Mouse (Mus musculus) monocyte, adult 2 months (primary cell): Measurements from ENCODE around the gene Zcchc4.
"Not testable (repeated sequence)": the region's sequence is repeated elsewhere in the genome, so short reads cannot be mapped to it uniquely, and the experiment has no call there.

Source experiments
- DNase-seq, 2 experiments: peaks; one replicate each; pipeline ENCODE4 v3.0.0; 2022; ENCODE audit warnings: low spot score in 2 of 2, low read depth in 1 of 2

The Zcchc4 gene

DNA sequence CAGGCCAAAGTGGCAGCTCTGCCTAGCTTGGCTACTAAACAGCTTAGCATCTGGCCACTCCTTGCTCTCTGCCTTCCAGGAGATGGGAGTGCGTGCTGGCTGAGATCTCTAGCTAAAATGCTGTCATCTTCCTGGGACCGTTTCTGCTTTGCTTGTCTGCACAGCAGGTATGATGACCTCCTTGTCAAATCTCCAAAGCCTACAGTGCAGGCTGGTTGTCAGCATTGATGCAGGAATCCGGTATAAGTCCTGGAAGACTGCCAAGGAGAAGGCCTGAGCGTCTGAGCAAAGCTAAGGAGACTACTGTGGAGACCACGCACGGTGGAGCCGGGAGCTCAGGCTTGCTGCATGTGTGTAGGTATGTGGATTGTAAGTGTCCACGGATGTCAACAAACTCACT is at the start of gene Zcchc4:
Gene Zcchc4 (plus strand): TSS at position 173 of the 400 bp plus-strand sequence.
- DNase-seq = no peak

DNA sequence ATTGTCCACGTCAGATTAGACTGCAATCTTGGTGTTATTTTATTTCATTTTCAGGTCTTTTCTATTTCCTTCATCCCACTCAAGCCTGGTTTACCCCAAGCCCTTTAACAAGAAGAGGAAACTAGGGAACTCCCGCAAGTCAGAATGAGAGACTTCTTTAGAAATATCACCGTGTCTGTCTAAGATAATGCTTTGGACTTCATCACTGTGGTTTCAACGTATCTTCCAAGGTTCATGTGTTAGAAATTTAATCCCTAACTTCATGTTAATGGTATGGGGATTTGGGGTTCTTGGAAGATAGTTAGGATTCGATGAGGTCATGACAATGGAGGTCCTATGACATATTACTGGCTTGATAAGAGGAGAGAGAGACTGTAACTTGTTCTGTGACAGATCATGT is 47.5 kb upstream of the Zcchc4 start:
- DNase-seq = no peak

DNA sequence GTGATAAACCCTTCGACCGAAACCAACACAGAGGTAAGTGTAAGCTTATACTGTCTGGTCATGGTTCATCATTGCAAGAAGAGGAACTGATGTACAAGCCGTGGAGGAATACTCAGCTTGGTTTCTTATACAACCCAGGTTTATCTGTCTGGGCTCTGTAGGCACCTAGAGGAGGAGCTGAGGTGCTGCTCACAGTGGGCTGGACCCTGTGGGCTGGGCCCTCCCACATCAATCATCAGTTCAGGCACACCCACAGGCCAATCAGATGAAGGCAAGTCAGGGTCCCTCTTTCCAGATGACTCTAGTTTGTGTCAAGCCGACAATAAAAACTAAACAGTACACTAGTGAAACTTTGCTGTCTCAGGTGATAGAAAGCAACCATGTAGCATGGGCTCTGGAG is 42.4 kb upstream of the Zcchc4 start:
- no peak for DNase-seq

DNA sequence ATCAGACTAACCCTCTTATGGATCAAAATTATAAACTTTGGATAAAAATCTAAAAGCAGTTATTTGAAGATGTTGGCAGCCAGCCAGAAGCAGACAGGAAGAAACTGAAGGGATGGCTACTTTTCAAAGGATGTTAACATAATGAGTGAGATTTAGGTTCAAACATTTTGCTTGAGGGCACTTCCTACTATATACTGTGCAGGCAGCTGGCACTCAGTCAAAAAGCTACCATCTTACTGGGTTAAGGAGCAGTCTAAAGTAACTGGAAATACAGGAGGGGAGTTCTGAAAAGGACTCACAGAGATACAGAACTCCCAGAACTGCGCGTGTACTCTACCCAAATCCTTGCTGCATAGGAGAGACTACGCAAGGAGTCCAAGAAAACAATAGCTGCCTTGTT is 39.2 kb upstream of the Zcchc4 start:
- no peak for DNase-seq

DNA sequence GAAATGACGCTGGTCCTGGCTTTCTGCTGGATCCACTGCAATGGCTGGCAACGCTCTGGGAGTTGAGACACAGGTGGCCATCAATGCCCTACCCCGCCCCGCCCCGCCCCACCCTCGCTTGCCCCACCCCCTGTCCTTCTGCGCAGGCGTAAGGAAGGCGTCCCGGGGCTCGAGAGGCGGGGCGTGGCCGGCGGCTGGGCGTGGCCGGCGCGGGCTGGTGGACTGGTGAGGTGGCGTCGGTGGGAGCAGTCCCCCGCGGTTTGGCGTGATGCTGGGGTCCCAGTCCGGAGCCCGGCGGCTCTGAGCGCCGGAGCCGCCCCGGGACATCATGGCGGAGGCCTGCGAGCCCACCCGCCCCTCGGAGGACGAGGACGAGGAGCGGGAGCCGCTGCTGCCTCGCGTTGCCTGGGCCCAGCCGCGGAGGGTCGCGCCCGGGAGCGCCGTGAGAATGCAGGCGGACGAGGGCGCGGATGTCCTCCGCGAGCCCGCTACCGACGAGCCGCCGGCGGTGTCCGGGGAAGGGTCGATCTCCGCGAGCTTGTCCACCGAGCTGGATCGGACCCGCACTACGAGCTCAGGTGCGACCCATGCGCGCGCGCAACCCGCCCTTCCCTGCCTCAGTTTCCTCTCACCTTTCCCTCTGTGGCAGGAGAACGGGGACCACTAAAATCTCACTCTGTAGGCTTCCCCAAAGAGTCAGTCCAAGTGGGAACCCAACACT is 33.7 kb upstream of the Zcchc4 start, which contains the start of gene Pi4k2b:
Gene Pi4k2b (plus strand): TSS at position 184 of the 721 bp plus-strand sequence.
- peak; percentile 48 to 58 for DNase-seq

DNA sequence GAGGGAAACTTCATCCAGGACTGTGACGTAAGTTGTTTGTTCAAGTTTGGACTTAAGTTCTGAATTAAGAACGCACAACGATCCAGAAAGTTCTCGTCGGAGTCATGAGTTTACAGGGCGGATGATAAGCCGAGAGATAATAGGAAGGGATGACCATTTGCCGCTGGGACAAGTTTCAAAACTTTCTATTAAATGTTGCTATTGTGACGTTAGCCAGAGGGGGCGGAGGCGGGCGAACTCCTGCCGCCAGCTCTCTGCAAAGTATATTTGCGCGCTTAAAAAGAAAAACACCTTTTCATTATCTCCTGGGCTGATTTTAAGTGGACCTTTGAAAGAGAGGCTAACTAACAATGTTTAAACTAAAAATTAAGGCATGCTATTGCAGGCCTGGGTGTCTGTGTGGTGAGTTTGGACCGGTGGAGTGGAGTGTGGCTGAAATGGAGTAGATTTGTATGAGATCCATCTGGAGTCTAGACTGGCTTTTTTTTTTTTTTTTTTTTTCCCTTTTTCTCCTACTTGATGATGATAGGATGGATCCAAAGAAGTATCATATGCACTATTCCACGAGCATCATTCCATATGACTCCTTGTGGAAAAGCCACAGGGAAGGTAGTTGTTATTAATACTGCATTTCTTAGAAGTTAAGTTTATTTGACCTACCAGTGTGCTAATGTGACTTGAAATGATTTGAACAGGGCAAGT is 32.9 kb upstream of the Zcchc4 start:
- peak; percentile 21 to 24 for DNase-seq

DNA sequence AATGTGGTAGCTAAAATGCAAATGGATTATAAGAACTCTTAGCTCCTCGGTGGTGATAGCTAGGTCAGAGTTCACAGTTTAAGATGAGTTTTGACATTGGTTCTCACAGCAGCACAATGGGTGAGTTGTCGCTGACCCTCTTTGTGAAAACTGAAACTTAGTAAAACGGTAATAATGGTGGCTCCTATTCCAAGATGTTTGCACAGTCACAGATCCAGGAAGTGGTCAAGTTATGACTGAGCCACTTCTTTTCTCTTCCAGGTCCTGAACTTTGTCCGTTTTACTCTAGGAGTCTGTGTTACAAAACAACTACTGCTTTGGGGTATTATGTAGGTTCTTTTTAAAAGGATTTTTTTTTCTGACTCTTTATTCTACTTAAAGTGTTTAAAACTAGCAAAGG is 32.0 kb upstream of the Zcchc4 start:
- peak in 1 of 2 experiments; percentile 3 for DNase-seq

DNA sequence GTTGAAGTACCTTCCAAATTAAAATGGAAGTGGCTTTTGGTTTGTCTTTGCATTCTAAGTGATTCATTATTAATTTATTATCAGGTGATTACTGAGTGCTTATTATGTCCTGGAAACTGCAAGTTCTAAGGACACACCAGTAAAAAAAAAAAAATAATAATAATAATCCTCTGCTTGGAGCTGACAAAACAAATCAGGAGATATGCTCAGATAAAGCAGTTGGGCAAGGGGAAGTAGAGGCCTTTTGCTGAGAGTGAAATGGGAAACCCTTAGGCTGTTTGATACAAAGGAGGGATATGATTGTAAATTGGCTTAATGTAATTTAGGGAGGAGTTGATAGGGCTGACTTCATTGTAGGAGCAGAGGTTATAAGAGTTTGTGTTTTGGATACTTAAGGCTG is 28.3 kb upstream of the Zcchc4 start:
- no peak for DNase-seq

DNA sequence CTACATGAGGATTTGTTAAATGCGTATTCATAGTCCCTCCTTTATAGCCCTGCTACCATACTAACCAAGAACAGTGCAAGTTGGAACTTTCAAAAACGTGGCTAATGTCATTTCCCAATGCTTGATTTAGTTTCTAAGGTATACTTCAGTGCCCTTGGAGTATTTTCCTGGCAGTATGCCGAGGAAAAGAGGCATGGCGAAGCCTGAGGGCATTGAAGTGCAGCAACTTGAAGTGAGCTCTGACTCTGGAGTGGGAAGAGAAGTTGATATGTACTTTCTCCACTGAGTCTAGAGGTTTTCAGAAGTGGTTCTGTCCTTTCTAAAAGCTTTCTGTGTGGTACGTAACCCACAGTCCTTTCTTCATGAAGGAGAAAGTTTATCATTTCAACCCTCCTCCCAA is 26.5 kb upstream of the Zcchc4 start:
- no peak for DNase-seq

DNA sequence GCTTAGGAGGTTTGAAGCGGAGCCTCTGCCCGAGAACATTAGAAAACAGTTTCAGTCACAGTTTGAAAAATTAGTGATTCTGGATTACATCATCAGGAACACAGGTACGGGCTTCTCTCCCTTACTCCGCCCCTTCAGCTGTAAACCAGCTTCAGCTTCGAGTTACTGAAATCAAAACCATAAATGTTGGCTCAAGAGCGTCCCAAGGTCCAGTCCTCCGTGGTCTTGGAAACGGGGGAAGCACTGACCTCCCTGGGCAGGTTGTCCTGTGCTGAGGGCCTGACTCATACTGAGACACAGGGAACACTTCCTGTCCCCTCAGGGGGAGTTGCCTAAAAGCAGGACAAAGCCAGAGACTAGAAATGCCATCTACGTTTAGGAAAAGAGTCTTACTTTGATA is 22.1 kb upstream of the Zcchc4 start:
- no peak for DNase-seq

DNA sequence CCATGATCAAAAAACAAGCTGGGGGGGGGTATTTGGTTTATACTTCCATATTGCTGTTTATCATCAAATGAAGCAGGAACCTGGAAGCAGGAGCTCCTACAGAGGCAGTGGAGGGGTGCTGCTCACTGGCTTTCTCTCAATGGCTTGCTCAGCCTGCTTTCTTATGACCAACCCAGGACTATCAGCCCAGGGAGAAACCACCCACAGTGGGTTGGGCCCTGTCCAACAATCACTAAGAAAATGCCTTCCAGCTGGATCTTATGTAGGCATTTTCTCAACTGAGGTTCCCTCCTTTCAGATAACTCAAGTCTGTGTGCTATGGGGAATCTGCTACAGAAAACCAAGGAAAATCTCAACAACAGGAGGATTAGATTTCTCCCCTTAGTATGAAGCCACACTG is 21.0 kb upstream of the Zcchc4 start:
- DNase-seq = no peak

DNA sequence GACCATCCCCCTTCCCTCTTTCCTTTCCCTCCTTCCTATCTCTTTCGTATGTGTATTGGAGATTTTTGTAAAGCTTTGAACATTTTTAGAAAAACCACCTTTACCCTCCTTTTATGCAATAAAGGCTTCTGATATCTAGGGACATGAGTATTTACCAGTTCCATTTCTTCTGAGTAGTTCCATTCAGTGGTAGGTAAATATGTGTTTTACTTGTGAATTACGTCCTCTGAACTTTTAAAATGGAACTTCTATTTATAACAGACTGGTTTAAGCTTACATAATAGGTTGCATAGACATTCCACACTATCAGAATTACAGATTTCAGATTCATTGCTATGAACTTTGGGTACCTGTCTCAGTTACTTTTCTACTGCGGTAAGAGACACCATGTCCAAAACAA is 19.9 kb upstream of the Zcchc4 start:
- DNase-seq = no peak

DNA sequence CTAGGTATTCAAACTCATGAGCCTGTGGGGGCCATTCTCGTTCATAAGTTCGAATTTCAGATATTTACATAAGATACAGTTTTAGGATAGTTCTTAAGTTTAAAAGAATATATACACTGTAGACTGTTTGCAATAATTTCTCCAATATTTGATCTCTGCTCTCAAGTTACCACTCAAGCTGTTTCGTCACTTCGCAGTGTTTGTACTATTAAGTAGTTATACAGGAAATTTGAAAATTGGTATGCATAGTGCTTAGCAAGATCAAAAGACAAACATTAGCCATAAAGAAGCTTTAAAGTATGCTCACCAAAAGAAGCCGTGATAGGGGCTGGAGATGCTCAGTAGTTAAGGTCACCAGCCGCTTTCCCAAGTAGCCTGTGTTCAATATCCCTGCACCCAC is 19.2 kb upstream of the Zcchc4 start:
- no peak for DNase-seq

DNA sequence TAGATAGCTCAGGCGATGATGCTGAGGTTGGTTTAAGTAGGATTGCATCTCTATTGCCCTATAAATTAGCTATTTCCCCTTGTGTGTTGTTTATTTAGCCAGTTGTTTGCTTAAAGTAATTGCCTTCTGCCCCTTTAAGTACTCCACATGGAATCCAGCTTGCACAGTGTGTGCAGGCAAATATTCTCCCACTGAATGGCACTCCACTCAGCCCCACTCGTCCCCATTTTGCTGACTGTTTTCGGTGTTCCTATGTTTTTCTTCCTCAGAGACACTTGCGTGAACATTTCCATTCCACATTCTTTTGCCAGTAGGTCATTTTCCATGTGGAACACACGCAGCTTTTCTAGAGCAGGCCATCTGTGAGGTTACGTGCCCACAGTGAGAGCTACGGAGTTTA is 12.6 kb upstream of the Zcchc4 start:
- DNase-seq = no peak

DNA sequence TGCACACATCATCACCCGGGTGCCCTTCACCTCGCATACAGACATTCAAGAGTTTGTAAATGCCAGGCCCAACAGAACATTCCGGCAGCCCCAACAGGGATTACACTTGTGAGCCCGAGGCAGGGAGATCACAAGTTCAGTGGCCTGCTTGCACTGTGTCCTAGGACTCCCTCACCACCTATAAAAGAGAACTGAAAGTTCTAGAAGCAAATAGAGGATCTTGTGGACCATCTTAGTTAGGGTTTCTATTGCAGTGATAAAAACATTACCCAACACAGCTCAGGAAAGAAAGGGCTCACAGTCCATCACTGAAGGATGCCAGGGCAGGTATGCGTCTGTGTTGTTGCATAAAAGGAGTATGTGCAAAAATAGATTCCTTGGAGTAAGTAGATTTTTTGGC is 942 bp upstream of the Zcchc4 start:
- no peak for DNase-seq

DNA sequence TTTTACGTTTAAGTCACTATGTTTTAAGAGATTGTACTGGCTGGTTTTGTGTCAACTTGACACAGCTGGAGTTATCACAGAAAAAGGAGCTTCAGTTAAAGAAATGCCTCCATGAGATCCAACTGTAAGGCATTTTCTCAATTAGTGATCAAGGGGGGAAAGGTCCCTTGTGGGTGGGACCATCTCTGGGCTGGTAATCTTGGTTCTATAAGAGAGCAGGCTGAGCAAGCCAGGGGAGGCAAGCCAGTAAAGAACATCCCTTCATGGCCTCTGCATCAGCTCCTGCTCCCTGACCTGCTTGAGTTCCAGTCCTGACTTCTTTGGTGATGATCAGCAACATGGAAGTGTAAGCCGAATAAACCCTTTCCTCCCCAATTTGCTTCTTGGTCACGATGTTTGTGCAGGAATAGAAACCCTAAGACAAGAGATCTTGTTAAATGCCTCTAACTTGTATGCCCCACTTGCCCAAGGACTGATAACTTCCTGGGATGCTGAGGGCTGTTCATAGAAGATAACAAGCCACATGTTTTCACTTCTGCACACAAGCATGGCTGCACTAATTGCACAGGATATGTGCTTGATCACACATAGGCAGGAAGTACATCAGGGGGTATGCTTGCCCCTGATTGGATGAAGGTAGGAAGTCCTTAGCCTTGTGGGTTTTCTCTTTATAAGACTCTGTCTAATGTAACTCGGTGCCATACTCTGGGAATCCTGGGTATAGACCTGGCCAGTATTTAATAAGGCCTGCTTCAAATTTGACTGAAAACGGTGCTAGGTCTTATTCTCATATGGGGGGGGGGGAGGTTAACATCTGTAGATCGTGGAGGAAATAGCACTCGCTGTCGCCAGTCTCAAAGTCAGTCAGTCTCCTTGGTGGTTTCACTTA is 1.5 kb downstream of the Zcchc4 start:
- DNase-seq = not testable (repeated sequence)

DNA sequence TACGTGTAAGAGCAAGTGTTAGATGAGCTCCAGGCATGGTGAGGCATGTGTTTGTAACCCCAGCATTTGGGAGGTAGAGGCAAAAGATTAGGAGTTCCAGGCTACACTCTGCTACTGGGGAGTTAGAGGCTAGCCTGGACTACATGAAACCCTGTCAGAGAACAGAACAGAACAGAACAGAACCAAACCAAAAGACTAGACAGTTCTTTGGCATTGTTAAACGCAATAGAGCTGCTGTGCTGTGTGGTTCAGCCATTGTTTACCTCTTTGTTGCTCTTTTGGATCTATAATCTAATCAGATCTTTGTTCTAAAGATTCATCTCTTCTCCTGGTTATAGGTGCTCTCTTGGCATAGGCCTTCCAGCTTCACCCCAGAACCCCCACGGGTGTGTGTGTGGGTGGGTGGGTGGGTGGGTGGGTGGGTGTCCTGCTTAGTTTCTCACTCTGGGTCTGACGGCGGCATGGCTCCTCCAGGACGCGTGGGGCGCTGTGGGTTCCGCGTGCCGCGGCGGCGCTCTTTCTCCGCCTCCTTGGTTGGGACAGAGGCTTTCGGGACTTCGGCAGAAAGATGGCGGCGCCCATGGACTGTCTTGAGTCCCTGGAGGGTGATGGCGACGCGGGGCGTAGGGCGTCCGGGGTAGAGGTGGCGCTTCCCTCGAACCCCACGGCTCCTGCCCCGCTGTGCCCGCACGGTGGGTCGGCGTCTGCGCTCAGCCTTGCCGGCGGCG is 7.5 kb downstream of the Zcchc4 start:
- DNase-seq = peak; percentile 69 to 84

DNA sequence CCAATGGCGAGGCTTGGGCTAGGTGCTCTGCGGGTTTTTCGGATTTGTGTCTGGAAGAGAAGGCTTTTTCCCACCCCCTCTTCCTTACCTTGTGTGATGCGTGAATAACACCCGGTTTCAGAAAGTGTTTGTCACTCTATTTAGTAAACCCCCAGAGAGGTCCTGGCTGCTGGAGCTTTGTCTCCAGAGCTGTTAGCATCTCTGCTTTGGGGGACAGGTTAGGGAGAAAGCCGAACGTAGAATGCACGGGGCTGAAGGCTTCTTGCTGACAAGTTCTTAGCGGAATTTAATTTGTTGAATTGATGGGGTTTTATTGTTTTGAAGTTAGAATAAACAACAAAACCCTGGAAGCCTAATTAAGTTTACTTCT is 8.0 kb downstream of the Zcchc4 start:
- no peak for DNase-seq

DNA sequence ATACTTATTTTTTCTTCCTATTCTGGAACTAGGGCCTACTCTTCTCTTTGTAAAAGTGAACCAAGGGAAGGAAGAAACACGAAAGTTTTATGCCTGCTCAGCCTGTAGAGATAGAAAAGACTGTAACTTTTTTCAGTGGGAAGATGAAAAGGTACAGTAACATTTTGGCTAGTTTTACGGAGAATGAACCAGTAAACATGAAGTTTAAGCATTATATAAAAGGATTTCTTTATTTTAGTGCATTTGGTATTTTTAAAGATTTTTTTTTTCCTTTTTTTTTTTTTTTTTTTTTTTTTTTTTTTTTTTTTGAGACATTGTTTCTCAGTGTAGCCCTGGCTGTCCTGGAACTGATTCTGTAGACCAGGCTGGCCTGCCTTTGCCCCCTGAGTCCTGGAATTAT is 8.7 kb downstream of the Zcchc4 start:
- no peak for DNase-seq

DNA sequence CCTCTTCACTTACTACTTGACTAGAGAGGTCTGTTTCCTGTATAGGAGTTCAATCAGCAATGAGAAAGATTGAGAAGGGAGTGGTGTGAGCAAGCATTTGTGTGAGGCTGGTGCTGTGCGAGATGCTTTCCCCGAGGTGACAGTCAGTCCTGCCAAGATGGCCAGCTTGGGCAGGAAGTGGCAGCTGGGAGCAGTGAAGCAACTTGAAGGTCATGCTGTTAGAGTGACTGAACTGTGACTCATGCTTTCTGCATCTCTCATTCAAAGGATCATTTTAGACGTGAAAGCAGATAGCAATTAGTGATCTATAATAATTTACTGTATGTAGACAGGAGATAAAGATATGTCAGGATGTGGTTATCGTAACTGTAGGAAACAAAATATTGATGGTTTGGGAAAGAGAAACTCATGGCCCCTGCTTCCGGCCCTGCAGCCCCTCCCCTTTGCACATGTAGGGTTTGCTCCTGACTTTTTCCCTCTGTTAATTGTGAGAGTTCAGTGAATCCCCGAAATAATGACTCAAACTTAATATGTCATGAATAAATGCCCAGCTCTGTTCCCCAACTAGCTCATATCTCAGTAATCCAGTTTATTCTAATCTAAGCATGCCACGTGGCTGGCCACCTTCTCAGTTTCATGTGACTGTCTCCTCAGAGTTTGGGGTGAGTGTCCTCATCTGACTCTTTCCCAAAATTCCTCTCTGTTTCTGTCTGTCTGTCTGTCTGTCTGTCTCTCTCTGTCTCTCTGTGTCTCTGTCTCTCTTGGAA is 11.5 kb downstream of the Zcchc4 start:
- no peak for DNase-seq
